Mouse (Mus musculus) hindbrain, embryonic 16.5 days (tissue): Measurements from ENCODE around the gene AF067061. TPM values are rescaled to one million over a fixed set of nuclear protein-coding genes. Genes with fewer than 3 reads are reported as not detected.
"Not testable (repeated sequence)": the region's sequence is repeated elsewhere in the genome, so short reads cannot be mapped to it uniquely, and the experiment has no call there.

Experiments used
- ATAC-seq: fragments of 200-750 bp; cut with Nextera tagmentation; 2 replicates; pipeline ENCODE4 v1.8.0; 2017; ENCODE audit warnings: moderate TSS enrichment, moderate library complexity
- H3K27ac ChIP-seq: fragments of 300-500 bp; sonication (generic); 2 replicates; pipeline ENCODE4 v1.5.1; 2014; ENCODE audit warnings: low read depth, mild to moderate bottlenecking, control low read depth, low read length, moderate library complexity
- H3K27me3 ChIP-seq: fragments of 300-500 bp; sonication (generic); replicated peaks from 2 replicates; pipeline ENCODE4 v1.6.1; 2014; ENCODE audit warnings: low read length; ENCODE audit not compliant: control insufficient read depth, insufficient read depth
- H3K36me3 ChIP-seq: fragments of 300-500 bp; sonication (generic); 2 replicates; pipeline ENCODE4 v1.6.1; 2014; ENCODE audit warnings: mild to moderate bottlenecking, low read length, moderate library complexity, mixed read lengths; ENCODE audit not compliant: control insufficient read depth, insufficient read depth
- H3K4me1 ChIP-seq: fragments of 300-500 bp; sonication (generic); 2 replicates; pipeline ENCODE4 v1.6.1; 2014; ENCODE audit warnings: low read depth, low read length; ENCODE audit not compliant: control insufficient read depth, insufficient read depth
- H3K4me2 ChIP-seq: fragments of 300-500 bp; sonication (generic); 2 replicates; pipeline ENCODE4 v1.6.1; 2014; ENCODE audit warnings: mild to moderate bottlenecking, low read length, control low read depth, moderate library complexity
- H3K4me3 ChIP-seq: fragments of 300-500 bp; sonication (generic); 2 replicates; pipeline ENCODE4 v1.5.1; 2014; ENCODE audit warnings: mild to moderate bottlenecking, low read length, control low read depth, moderate library complexity
- H3K9ac ChIP-seq: fragments of 300-500 bp; sonication (generic); 2 replicates; pipeline ENCODE4 v1.6.1; 2014; ENCODE audit warnings: low read depth, mild to moderate bottlenecking, control low read depth, low read length, moderate library complexity
- H3K9me3 ChIP-seq: fragments of 300-500 bp; sonication (generic); 2 replicates; pipeline ENCODE4 v1.6.1; 2014; ENCODE audit warnings: mild to moderate bottlenecking, low read length, moderate library complexity; ENCODE audit not compliant: control insufficient read depth
- WGBS: fragments of 180-500 bp; shearing (Covaris S2); extraction: QIAGEN DNeasy Blood & Tissue Kit; methylation state at CpG from one replicate; pipeline ENCODE4 v1.1.7; 2014; 5-methylcytosine and 5-hydroxymethylcytosine counted together
- polyA plus RNA-seq: library from polyadenylated mRNA; unstranded; fragments of >200 nt; fragmentation: Nextera tagmentation; extraction: Ambion mirVana; gene quantifications from 2 replicates; pipeline ENCODE4 v1.2.1, GENCODE M21; 2015

Gene AF067061
- not detected in 2 replicates for polyA plus RNA-seq

DNA sequence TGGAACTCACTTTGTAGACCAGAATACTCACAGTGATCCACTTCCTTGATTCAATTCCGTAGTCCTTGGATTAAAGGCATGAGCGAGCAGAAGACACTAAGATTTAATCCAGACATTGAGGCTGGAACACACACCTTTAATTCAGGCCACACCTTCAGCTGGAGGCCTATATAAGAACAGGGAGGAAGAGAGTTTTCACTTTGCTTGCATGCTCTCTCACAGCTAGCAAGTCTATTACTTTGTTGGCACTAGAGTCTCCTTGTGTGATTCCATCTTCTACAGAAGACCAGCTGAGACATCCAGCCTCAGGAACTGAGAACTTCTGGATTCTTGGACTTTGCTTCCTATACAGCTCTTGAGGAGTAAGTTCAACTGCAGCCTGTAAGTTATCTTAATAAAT is at the start of gene AF067061:
AF067061 (plus strand) TSS at position 245 of the 400 bp plus-strand sequence.
- not testable (repeated sequence) for ATAC-seq, H3K27ac ChIP-seq, H3K36me3 ChIP-seq, H3K9ac ChIP-seq, H3K4me2 ChIP-seq, H3K4me3 ChIP-seq, H3K9me3 ChIP-seq, H3K27me3 ChIP-seq, H3K4me1 ChIP-seq
- 88% methylated on average over 2 of the region's 2 CpGs for WGBS

DNA sequence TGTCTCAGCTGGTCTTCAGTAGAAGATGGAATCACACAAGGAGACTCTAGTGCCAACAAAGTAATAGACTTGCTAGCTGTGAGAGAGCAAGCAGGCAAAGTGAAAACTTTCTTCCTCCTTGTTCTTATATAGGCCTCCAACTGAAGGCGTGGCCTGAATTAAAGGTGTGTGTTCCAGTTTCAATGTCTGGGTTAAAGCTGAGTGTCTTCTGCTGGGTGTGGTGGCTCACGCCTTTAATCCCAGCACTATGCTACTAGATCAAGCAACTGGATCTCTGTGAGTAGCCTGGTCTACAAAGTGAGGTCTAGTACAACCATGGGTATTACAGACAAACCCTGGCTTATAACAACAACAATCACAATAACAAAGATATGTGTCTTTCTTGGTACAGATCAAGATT is 47.1 kb upstream of the AF067061 start, which contains the start of gene Gm21762:
Gm21762 (minus strand) TSS at position 101 of the 400 bp plus-strand sequence.
- WGBS, result no CpG with 5 or more reads among the region's 2 CpGs
- ATAC-seq, H3K27me3 ChIP-seq, H3K4me2 ChIP-seq, H3K36me3 ChIP-seq, H3K4me1 ChIP-seq, H3K9ac ChIP-seq, H3K27ac ChIP-seq, H3K4me3 ChIP-seq, H3K9me3 ChIP-seq: not testable (repeated sequence)

DNA sequence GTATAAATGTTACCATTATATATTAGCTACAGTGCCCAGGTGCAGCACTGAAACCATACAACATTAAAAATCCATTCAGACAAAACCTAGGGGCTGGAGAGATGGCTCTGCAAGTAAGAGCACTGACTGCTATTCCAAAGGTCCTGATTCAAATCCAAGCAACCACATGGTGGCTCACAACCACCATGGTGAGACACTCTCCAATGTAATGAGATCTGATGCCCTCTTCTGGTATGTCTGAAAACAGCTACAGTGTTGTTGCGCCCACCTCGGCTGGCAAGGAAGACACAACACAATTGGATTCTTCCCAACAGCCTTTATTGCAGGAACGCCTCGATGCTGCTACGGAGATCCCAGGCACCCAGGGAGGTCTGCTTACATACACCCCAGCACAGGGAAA is 42.0 kb upstream of the AF067061 start:
- not testable (repeated sequence) for H3K36me3 ChIP-seq, H3K4me3 ChIP-seq, H3K4me2 ChIP-seq

DNA sequence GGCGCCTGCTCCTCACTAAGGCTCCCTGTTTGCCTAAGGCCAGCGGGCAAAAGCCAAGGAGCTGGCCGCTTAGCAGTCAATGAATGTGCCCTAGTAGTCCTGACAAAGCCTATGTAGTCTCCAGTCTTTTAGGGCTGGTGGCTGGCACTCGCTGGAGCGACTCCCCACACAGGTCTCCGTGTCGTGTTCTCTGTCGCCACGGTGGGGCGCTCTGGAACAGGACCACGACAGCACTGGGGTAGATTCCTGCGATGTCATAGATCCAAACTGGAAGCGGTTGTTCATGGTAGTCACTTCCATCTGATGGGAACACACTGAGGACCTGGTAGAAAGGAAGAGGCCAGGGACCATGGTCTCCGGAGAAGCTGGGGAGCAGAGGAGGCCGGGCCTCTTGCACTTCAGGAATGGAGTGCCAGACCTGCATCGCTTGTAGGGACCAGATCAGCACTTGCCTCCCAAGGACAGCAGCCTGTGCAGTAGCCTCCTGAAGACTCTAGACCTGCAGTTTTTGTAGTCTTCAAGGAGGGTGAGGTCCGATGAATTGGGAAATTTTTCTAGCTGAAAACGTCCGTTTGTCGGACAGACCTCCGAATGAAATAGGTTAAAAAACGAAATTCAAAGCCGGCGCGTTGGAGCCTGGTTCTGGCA is 39.8 kb upstream of the AF067061 start:
- H3K9me3 ChIP-seq, H3K4me1 ChIP-seq, H3K27ac ChIP-seq, H3K4me2 ChIP-seq, H3K27me3 ChIP-seq, ATAC-seq, H3K9ac ChIP-seq, H3K36me3 ChIP-seq, H3K4me3 ChIP-seq: not testable (repeated sequence)
- 91% methylated on average over 16 of the region's 25 CpGs for WGBS

More for the DNA sequence above, 42.0 kb upstream of the AF067061 start:
- H3K27me3 ChIP-seq, H3K9ac ChIP-seq, H3K27ac ChIP-seq, ATAC-seq, H3K4me1 ChIP-seq, H3K9me3 ChIP-seq: not testable (repeated sequence)
- 88% methylated on average over 5 of the region's 5 CpGs for WGBS

DNA sequence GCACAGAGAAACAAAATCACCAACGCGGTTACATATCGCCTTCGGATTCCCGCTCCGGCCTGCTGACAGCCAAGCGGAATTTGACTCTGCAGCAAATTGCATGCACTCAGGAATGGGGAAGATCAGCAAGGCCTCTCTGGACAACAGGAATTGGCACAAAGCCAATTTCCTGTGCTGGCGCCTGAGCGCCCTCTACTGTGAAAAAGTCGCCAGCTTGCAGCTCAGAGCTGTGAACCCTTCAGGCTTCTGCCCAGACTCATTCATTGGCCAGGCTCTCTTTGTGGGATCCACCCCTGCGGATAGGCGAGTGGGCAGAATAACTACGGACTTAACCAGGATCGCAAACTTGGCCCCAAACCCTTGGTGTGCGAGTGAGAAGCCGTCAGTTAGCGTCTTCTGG is 31.1 kb upstream of the AF067061 start:
- H3K9ac ChIP-seq, H3K9me3 ChIP-seq, H3K27ac ChIP-seq, H3K4me3 ChIP-seq, H3K4me1 ChIP-seq, H3K36me3 ChIP-seq, H3K27me3 ChIP-seq, H3K4me2 ChIP-seq, ATAC-seq: not testable (repeated sequence)
- WGBS, result 94% methylated on average over 16 of the region's 17 CpGs

DNA sequence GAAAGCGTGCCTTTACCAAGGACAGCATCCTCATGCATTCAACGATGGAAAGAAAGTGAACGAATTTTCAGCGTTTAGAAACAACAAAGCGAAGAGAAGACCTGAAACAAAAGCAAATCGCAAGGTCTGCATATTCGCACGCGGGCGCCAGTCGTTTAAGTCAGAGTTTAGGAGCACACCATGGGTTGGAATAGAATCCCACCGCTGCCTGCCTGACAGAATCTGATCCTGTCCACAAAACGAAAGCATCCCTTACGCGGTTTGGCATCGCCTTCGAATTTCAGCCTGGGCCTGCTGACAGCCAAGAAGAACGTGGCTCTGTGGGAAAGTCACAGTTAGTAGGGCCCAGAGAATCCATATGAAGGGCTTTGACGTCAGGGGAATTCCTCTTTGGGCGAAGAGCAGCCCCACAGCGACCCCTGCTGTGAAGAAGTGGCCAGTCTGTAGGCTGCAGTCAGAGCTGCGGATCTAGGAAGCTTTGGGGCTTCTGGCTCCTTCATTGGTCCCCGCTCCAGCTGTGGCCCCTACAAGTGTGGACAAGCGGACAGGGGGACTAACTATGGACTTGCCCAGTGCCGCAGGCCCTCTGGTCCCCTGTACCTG is 30.4 kb upstream of the AF067061 start:
- H3K4me3 ChIP-seq, H3K27ac ChIP-seq, H3K4me2 ChIP-seq, H3K27me3 ChIP-seq, H3K36me3 ChIP-seq, H3K9ac ChIP-seq, H3K4me1 ChIP-seq, ATAC-seq, H3K9me3 ChIP-seq: not testable (repeated sequence)
- 72% methylated on average over 12 of the region's 25 CpGs for WGBS

DNA sequence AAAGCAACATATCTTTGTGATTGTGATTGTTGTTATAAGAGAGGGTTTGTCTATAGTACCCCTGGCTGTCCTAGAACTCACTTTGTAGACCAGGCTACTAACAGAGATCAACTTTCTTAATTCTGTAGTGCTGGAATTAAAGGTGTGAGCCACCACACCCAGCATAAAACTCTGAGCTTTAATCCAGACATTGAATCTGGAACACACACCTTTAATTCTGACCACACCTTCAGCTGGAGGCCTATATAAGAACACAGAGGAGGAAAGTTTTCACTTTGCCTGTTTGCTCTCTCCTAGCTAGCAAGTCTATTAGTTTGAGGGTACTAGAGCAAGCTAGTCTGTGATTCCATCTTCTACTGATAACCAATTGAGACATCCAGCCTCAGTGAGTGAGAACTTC is 24.1 kb upstream of the AF067061 start, which contains the start of gene Gm21731:
Gm21731 (plus strand) TSS at position 301 of the 400 bp plus-strand sequence.
- ATAC-seq, H3K9ac ChIP-seq, H3K27ac ChIP-seq, H3K36me3 ChIP-seq, H3K4me2 ChIP-seq, H3K9me3 ChIP-seq, H3K4me3 ChIP-seq, H3K27me3 ChIP-seq, H3K4me1 ChIP-seq: not testable (repeated sequence)

DNA sequence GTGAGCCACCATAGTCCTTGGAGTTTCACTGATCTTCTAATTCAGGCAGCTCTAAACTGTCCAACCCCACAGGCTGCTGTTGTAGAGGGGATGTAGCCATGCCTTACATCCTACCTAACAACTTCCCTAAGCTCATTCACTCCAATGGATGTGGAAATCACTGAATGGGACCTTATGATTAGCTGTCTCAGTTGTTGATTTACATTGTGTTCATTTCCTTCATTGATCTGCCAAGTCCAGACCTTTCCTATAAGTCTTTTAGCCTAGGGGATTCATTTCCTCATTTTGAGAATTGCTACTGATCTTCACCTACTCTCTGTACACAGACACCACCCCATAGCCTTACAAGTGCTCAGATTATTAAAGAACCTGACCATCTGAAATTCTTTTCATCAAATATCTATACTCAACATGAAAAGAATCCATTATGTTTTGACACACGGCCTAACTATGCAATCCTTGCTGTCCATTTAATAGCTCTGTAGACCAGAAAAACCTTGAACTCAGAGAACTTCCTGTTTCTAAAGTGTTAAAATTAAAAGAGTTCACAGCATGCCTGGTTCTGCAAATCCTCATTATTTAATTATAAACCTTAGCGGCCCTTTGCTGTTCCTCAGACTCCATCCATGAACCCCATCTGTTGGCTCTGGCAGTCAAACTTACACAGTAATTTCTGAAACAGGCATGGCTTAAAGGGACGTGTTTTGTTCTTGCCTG is 11.5 kb upstream of the AF067061 start:
- H3K27ac ChIP-seq, H3K27me3 ChIP-seq, H3K9ac ChIP-seq, H3K4me2 ChIP-seq, H3K4me1 ChIP-seq, H3K36me3 ChIP-seq, H3K9me3 ChIP-seq, ATAC-seq, H3K4me3 ChIP-seq: not testable (repeated sequence)
- 87% methylated on average over 2 of the region's 3 CpGs for WGBS

DNA sequence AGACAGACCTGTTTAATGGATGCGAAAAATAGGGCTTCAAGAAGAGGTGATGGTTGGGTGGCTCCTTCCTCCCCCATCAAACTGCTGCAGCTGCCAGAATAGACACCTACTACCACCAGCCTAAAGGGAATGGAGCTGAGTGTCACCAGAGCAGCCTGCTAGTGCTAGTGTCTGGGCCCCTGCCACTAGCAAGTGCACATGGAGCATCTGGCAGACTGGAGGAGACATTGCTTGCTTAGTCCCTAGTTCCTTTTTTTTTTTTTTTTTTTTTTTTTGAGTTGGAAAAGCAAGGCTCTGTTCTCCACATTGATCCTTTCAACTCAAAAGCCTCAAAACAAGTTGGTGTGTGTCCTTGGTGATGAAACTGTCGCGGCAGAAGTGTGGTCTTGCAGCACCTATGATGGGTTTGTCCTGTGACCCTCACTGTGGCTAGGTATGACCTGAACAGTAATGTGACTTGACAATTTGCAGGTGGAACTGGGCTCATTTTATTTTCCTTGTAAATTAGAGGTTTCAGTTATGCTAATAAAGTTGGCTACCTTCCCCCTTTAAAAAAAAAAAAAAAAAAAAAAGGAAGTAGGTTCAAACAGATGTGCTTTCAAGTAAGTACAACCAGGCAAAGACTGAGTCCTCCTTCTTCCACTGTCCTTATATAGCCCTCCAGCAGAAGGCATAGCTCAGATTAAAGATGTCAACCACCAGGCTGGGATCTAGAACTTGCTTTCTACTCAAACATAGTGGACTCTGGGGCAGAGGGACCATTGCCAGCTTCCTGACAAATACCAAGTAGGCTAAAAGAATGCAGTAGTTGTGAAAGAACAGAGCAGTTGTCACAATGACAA is 3.9 kb upstream of the AF067061 start:
- not testable (repeated sequence) for H3K9me3 ChIP-seq, H3K4me3 ChIP-seq, H3K4me1 ChIP-seq, H3K9ac ChIP-seq, ATAC-seq, H3K27me3 ChIP-seq, H3K4me2 ChIP-seq, H3K27ac ChIP-seq, H3K36me3 ChIP-seq
- WGBS, result 85% methylated on average over 3 of the region's 3 CpGs
